Mouse (Mus musculus) G1E-ER4 (cell line): ENCODE results near the gene Il18. TPM values are rescaled to one million over a fixed set of nuclear protein-coding genes. Genes with fewer than 3 reads are reported as not detected.

Experiments used
- GATA1 ChIP-seq: IDR thresholded peaks from one replicate; pipeline ENCODE4 v1.8.0; 2012; ENCODE audit warnings: low read length, inconsistent platforms
- polyA plus RNA-seq: library from polyadenylated mRNA; stranded (reverse); fragments of >175 nt; gene quantifications from 2 replicates; pipeline ENCODE4 v1.2.3, GENCODE M21; 2012

Il18 gene
- polyA plus RNA-seq, 1 experiment, result not detected

GRCm38 (mm10) chr9:50617794-50618330 is 63.2 kb downstream of the Il18 start:
- TF ChIP-seq GATA1, result no peak

Other genes with a start within 250 kb of the Il18 start
- gene Rpl10-ps3, start 209.9 kb upstream of the Il18 start, polyA plus RNA-seq, result 14.2 and 24.7 TPM in 2 replicates
- not detected in 2 replicates for gene Plet1, start 60.3 kb upstream of the Il18 start, polyA plus RNA-seq
- gene Pts, start 26.1 kb upstream of the Il18 start, polyA plus RNA-seq, result 6.6 and 15.4 TPM in 2 replicates
- not detected in 2 replicates for gene Bco2, start 354 bp downstream of the Il18 start, polyA plus RNA-seq
- not detected in 2 replicates for gene Tex12, start 6.5 kb downstream of the Il18 start, polyA plus RNA-seq
- gene Sdhd, start 49.0 kb downstream of the Il18 start, polyA plus RNA-seq, result 15.5 and 45.5 TPM in 2 replicates
- 13.3 and 21.0 TPM in 2 replicates for gene Timm8b, start 49.1 kb downstream of the Il18 start, polyA plus RNA-seq
- gene Pih1d2, start 62.5 kb downstream of the Il18 start, polyA plus RNA-seq, result 0.29 and 0.44 TPM in 2 replicates
- 9.5 and 11.1 TPM in 2 replicates for gene Nkapd1, start 62.6 kb downstream of the Il18 start, polyA plus RNA-seq
- 48.6 and 57.7 TPM in 2 replicates for gene Dlat, start 105.0 kb downstream of the Il18 start, polyA plus RNA-seq
- not detected in 2 replicates for gene Dixdc1, start 184.7 kb downstream of the Il18 start, polyA plus RNA-seq
- gene 2310030G06Rik, start 191.7 kb downstream of the Il18 start, polyA plus RNA-seq, result not detected in 2 replicates
- not detected in 2 replicates for gene Cryab, start 196.5 kb downstream of the Il18 start, polyA plus RNA-seq
- not detected in 2 replicates for gene Hspb2, start 197.5 kb downstream of the Il18 start, polyA plus RNA-seq
- gene Fdxacb1, start 213.4 kb downstream of the Il18 start, polyA plus RNA-seq, result 1.9 and 2.1 TPM in 2 replicates
- gene Alg9, start 220.2 kb downstream of the Il18 start, polyA plus RNA-seq, result 12.5 and 18.0 TPM in 2 replicates
- 1.2 and 1.4 TPM in 2 replicates for gene 1110032A03Rik, start 220.7 kb downstream of the Il18 start, polyA plus RNA-seq